Mouse (Mus musculus) CD4-positive, CD25-positive, alpha-beta regulatory T cell (primary cell): ENCODE data around the gene Sparc. TPM values are rescaled to one million over a fixed set of nuclear protein-coding genes. Genes with fewer than 3 reads are reported as not detected.

ENCODE experiments used
- polyA plus RNA-seq: library from polyadenylated mRNA; unstranded; fragments of 100-300 nt; shearing (Covaris generic); gene quantifications from one replicate; pipeline ENCODE4 v1.2.1, GENCODE M21; 2017

Sparc gene
- polyA plus RNA-seq = 0.37 TPM

GRCm38 (mm10) chr11:55422978-55423377, at the start of gene Sparc:
TSS of gene Sparc (minus strand) at chr11:55423183.

GRCm38 (mm10) chr11:55469048-55469843, 46.3 kb upstream of the Sparc start, which contains the start of gene G3bp1:
TSS of gene G3bp1 (plus strand) at chr11:55469685.

GRCm38 (mm10) chr11:55461019-55461645, 38.1 kb upstream of the Sparc start, which contains the start of gene Atox1:
TSS of gene Atox1 (minus strand) at chr11:55461239.

Other genes with a start within 250 kb of the Sparc start
- gene Slc36a2, start 238.1 kb downstream of the Sparc start, polyA plus RNA-seq = not detected
- 2.3 TPM for gene Slc36a1, start 218.8 kb downstream of the Sparc start, polyA plus RNA-seq
- gene Fat2, start 86.6 kb downstream of the Sparc start, polyA plus RNA-seq = 0.01 TPM
- 191 TPM for gene Atox1, start 38.1 kb upstream of the Sparc start, polyA plus RNA-seq
- 152 TPM for gene G3bp1, start 46.5 kb upstream of the Sparc start, polyA plus RNA-seq
- gene Glra1, start 185.0 kb upstream of the Sparc start, polyA plus RNA-seq = not detected